Mouse (Mus musculus) lung, adult 2 months (tissue): ENCODE data around the gene Fanci. TPM values are rescaled to one million over a fixed set of nuclear protein-coding genes. Genes with fewer than 3 reads are reported as not detected.

Experiments used
- DNase-seq: peaks from one replicate; pipeline ENCODE4 v3.0.0; 2022
- H3K4me1 ChIP-seq: fragments of 200-500 bp; 2 replicates; pipeline ENCODE4 v1.6.1; 2011; ENCODE audit warnings: low read length; ENCODE audit not compliant: control insufficient read depth, insufficient read depth
- H3K4me3 ChIP-seq: fragments of 200-500 bp; replicated peaks from 2 replicates; pipeline ENCODE3; 2011; ENCODE audit warnings: low read depth, mild to moderate bottlenecking, control low read depth, low read length; ENCODE audit errors: extremely low read depth
- CTCF ChIP-seq: fragments of 200-500 bp; IDR thresholded peaks from 2 replicates; pipeline ENCODE4 v1.5.1; 2011; ENCODE audit warnings: mild to moderate bottlenecking, low read length, control low read depth; ENCODE audit not compliant: insufficient read depth
- POLR2A ChIP-seq: fragments of 200-500 bp; IDR thresholded peaks from 2 replicates; pipeline ENCODE4 v1.6.1; 2011; ENCODE audit warnings: low read depth, mild to moderate bottlenecking, control low read depth, low read length, borderline replicate concordance; ENCODE audit errors: extremely low read depth
- WGBS: fragments of 180-500 bp; shearing (Covaris S2); methylation state at CpG from one replicate; pipeline ENCODE4 v1.1.7; 2018; 5-methylcytosine and 5-hydroxymethylcytosine counted together
- polyA plus RNA-seq: library from polyadenylated mRNA; depleted of rRNA; stranded (reverse); fragments of >200 nt; gene quantifications from 2 replicates; pipeline ENCODE4 v1.2.3, GENCODE M21; 2012; rRNA removed

Gene Fanci
- polyA plus RNA-seq: 0.19 and 0.39 TPM in 2 replicates

GRCm38 (mm10) chr7:79391883-79392649 lies at the start of gene Fanci:
Gene Fanci, plus strand, starts transcription at chr7:79391929.
- H3K4me3 ChIP-seq: peak within 1 kb of the TSS; percentile 94
- TF ChIP-seq POLR2A: peak; percentile 42; the same call in 1 of the 2 replicates
- no peak for TF ChIP-seq CTCF
- DNase-seq: peak; percentile 96
- WGBS: under 1% methylated on average over 44 of the region's 44 CpGs
- H3K4me1 ChIP-seq: peaks cover 5% of the 10 kb centered on the region; the same call in 1 of the 2 replicates

DNA sequence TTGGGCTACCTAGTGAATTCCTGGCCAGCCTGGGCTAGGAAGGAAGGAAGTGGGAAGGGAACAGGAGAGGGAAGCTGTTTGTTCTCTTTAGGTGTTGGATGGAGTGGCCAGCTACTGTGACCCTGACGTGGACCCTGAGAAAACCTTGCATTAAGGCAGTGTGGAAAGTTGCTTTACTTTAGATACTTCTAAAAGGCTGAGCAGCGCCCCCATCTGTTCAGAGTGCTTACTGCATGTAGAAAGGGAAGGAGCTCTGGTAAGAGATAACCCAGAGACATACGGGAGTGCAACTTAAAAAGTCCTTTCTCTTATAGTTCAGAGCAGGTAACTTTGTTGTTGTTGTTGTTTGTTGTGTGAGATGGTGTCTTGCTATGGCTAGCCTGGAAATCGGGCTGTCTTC lies 45.8 kb upstream of the Fanci start:
- peak; percentile 62 for DNase-seq
- TF ChIP-seq CTCF (peak; percentile 22; the same call in 1 of the 2 replicates), POLR2A (no peak)
- Histone ChIP-seq H3K4me1 (no peaks in the 10 kb centered on the region), H3K4me3 (no peak overlapping the region)
- WGBS: 46% methylated on average over 4 of the region's 4 CpGs

DNA sequence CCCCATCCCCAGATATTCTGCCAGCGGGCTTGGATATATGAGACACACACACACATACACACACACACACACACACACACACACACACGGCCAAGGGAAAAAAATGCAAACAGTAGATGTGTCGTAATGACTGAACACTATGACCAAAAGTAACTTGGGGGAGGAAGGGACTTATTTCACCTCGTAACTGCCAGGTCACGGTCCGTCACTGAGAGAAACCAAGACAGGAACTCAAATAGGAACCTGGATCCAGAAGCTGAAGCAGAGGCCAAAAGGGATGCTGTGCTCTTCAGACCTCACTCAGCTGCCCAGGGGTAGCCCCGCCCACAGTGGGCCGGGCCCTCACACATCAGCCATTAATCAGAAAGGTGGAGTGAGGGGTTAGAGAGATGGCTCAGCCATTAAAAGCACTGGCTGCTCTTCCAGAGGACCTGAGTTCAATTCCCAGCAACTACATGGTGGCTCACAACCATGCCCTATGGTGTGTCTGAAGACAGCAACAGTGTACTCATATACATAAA lies 45.1 kb upstream of the Fanci start:
- 72% methylated on average over 8 of the region's 8 CpGs for WGBS
- TF ChIP-seq CTCF: no peak
- TF ChIP-seq POLR2A: no peak
- no peak for DNase-seq
- Histone ChIP-seq H3K4me1 (no peaks in the 10 kb centered on the region), H3K4me3 (no peak overlapping the region)

- no peak for DNase-seq
- TF ChIP-seq POLR2A (no peak), CTCF (no peak)
- no peaks in the 10 kb centered on the region for H3K4me1 ChIP-seq
- 77% methylated on average over 13 of the region's 13 CpGs for WGBS
- H3K4me3 ChIP-seq: no peak overlapping the region
Observed at GRCm38 (mm10) chr7:79347108-79347813, 44.5 kb upstream of the Fanci start.

DNA sequence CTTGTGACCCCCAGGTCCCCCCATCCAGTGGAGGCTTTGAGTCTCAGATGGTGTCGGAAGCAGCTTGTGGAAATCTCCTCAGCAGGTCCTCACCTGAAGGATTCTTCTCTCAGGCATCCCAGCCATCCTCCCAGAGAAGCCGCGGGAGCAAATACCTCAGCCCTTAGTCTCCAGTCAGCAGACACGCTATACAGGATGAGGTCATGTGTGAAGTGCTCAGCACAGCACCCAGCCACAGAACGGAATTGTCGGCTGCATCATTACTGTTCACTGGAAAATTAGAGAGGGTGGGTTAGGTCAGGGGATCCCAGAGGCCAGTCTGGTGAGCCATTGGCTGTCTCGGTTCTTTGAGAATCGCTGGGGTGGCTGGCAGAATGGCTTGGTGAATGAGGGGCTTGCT lies 42.9 kb upstream of the Fanci start:
- Histone ChIP-seq H3K4me1 (no peaks in the 10 kb centered on the region), H3K4me3 (no peak overlapping the region)
- no peak for TF ChIP-seq POLR2A
- no peak for TF ChIP-seq CTCF
- DNase-seq: no peak
- WGBS: 82% methylated on average over 8 of the region's 8 CpGs

- H3K4me3 ChIP-seq: no peak overlapping the region
- peak; percentile 61 for DNase-seq
- 42% methylated on average over 12 of the region's 12 CpGs for WGBS
- peak; percentile 70 for TF ChIP-seq CTCF
- no peak for TF ChIP-seq POLR2A
- H3K4me1 ChIP-seq: no peaks in the 10 kb centered on the region
Observed at GRCm38 (mm10) chr7:79349738-79350386, 41.9 kb upstream of the Fanci start.

GRCm38 (mm10) chr7:79358350-79359182 lies 33.2 kb upstream of the Fanci start:
- no peak for DNase-seq
- Histone ChIP-seq H3K4me3 (no peak overlapping the region), H3K4me1 (peaks cover 9% of the 10 kb centered on the region)
- TF ChIP-seq CTCF (no peak), POLR2A (no peak)
- 47% methylated on average over 15 of the region's 15 CpGs for WGBS

GRCm38 (mm10) chr7:79359183-79359435 lies 32.6 kb upstream of the Fanci start:
- no peak for DNase-seq
- no peak for TF ChIP-seq POLR2A
- TF ChIP-seq CTCF: no peak
- Histone ChIP-seq H3K4me3 (no peak overlapping the region), H3K4me1 (peaks cover 9% of the 10 kb centered on the region)
- 75% methylated on average over 3 of the region's 3 CpGs for WGBS

- WGBS: 82% methylated on average over 11 of the region's 11 CpGs
- Histone ChIP-seq H3K4me1 (peaks cover 9% of the 10 kb centered on the region), H3K4me3 (no peak overlapping the region)
- DNase-seq: no peak
- TF ChIP-seq POLR2A: no peak
- no peak for TF ChIP-seq CTCF
Observed at GRCm38 (mm10) chr7:79360056-79360455, 31.7 kb upstream of the Fanci start.
